Mouse (Mus musculus) telencephalon, adult 2 months (tissue): ENCODE data around the gene Wwp2.
A peak's percentile ranks its signal among the peaks of the same experiment; 100 is the strongest.

Source experiments
- DNase-seq: peaks from one replicate; pipeline ENCODE4 v3.0.0-alpha.2; 2011; ENCODE audit warnings: low read depth, low spot score

Wwp2 gene

DNA sequence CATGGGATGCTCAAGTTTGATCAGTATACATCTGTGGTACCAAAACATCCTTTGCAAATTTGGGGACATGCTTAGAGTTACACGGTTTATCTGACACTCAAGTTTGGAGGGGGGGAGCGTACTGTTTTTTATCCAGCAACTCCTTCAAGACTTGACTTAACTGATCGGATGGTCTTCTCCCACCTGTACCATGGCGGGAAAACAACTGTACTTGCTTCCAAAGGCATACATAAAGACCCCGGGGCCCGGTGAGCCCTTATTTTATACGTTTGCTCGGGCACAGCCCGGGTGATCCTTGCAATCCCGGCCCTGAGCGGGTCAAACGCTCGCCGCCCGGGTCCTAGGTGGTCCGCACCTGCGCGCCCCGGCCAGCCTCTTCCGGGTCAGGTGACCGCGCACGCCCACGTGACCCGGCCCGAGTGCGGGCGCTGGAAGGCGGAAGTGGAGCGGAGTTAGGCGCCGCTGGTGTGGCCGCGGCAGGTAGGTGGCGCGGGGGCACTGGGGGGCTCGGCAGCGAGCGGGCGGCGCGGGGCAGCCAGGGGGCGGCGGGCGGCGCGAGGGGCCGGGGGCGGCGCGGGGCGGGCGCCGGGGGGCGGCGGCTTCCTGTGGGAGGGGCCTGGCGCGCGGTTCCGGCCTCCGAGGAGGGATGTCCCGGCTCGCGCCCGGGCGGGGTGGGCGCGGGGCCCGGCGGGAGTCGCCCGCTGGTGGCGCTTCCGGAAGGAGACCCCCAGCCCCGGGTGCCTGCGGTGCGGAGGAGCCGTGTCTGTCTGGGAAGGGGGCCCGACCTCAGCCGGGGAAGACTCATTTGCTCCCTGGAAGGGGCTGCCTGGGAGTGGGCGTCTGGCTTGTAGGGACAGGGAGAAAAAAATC lies at the start of gene Wwp2:
Gene Wwp2, plus strand, starts transcription at position 404 of the 870 bp plus-strand sequence.
- no peak for DNase-seq

DNA sequence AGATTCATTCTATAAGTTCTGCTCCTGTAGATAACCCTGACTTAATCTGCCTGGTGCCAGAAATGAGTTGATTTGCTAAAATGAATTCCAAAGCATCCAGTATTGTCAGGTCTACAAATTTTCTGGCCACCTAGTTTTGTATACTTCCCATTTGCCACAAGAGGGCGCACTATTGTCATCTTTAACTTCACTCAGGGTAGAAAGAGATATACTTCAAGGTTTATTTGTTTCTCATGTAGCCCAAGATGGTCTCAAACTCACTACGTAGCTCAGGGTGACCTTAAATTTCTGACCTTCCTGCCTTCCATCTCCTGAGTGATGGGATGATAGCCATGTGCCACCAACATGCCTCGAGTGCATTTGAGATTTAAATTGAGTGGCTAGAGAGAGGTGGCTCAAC lies 49.5 kb upstream of the Wwp2 start:
- no peak for DNase-seq

- no peak for DNase-seq
Measured at GRCm38 (mm10) chr8:107387861-107388260, 48.3 kb upstream of the Wwp2 start.

- DNase-seq: no peak
Measured at GRCm38 (mm10) chr8:107389557-107389956, 46.6 kb upstream of the Wwp2 start.

DNA sequence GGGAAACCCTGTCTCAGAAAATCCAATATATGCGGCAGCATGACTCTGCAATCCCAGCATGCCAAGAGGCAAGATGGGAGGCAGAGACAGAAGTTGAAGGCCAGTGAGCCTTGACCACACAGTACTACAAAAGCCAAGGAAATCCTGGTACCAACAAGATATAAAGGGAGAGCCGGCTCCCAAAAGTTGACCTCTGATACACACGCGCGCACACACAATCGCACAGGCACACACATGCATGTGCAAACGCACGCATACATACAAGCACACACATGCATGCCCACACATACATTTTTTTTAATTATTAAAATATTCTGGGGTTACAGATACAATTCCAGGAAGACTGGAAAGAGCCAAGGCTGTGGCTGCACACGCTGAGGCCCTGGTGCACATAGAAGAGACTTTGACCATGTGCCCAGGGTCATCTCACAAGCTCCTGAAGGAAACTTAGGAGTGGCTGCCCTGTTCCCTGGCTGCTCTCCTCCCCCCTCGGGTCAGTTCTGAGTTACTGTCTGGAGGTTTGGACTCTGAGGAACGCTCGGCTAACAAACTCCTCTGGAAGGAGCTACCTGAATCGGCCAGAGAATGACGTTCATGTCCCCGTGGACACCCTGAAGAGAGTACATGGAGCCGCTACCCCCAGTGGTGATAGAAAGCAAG lies 45.6 kb upstream of the Wwp2 start:
- no peak for DNase-seq

GRCm38 (mm10) chr8:107391136-107391516 lies 45.0 kb upstream of the Wwp2 start:
- DNase-seq: no peak

DNA sequence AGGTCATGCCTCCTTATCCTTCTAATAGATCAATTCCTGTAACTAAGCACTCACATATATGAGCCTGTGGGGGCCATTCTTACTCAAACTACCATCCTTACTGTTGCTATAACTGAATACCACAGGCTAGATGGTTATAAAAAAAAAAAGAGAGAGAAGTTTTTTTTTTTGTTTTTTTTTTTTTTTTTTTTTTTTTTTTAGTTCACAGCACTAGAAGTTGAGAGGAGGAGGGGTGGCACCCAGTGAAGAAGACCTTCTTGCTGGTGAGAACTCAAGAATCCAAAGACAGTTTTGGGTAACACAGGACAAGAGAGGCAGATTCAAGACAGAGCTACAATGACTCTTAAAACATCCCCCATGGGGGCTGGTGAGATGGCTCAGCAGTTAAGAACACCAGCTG lies 40.8 kb upstream of the Wwp2 start:
- DNase-seq: no peak

DNA sequence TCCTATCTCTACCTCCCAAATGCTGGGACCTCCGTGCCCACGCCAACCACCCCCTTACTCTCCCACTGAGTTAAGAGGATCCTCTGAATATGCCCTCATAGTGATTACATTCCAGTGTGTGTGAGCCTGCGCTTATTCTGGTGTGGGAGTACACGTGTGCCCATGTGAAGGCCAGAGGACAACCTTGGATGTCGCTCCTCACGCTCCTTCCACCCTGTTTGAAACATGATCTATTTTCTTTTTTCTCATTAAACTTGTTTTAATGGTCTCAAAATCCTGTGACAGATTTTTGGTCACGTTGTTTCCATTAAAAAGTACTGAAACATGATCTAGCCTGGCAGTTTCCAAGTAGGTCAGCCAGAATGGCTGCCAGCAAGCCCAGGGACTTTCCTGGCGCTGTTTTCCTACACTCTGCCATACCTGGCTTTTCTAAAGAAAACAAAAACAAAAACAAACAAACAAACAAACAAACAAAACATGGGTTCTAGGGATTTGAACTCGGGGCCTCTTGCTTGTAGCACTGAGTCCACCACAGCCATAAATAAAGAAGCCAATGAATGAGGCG lies 40.0 kb upstream of the Wwp2 start:
- no peak for DNase-seq

DNA sequence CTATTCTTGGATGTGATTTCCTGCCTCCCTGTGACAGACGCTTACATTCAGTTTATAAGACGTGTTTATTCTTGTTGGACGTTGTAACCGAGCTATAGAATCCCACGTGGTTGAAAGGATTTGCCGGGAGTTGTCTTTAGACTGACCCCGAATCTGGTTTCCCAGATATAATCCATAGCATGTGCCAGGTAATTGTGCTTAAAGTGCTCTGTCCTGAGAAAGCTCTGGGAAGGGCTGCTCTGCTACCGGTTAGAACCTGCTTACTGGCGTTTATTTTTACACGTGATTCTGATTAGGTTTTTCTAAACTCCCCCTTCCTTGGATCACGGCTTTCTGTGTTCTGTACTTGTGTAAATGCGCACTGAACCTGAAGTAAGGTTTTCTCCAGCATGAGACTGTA lies 38.5 kb upstream of the Wwp2 start:
- DNase-seq: no peak

DNA sequence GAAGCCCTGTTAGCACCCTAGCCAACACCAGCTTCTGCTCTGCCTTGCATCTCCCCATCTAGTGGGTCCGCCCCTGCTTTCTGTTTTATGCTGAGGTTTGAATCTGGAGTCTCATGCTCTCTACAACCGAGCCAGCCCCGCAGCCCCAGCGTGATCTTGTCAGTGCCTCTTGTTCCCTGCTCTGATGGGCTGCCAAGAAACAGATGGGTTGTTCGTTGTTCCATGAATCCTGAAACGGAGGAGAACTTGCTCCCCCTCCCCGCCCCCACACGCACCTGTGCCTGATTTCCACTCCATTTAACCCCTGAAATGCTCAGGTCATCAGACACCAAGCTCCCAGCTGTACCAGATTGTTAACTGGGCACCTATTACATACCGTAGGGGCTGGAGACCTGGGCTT lies 36.7 kb upstream of the Wwp2 start:
- peak; percentile 23 for DNase-seq

GRCm38 (mm10) chr8:107401866-107402265 lies 34.3 kb upstream of the Wwp2 start:
- no peak for DNase-seq

DNA sequence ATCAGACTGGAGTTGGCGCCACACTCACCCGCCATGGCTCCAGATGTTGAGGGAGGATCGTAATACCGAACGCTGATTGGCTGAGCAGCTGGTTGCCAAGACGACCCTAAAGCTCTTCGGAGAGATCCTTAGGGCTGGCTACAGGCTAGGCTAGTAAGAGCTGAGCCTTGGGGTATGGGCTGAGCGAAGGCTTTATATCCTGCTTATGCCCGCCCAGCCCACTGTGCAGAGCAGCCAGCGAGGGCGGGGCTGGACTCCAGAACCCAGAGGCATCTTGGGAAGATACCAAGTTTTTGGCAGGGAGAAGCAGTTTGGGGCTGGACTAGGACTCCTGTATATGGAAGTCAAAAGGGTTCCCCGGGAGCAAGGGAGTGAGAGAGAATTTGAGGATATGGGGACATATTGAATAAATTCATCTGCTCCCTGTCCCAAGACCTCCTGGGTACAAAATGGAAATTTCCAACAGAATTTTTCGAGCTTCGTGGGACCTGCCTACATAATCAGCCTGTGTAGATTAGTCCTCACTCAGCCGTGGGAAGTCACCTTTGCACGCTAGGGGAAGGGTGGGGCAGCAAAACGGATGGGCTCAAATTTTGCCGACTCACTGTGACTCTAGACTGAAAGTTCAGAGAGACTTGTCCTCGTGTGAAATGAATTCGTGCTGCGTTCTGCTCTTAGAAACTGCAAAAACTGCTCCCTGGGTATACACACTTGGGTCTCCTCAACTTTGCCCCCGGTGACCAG lies 33.0 kb upstream of the Wwp2 start, which contains the start of gene Nqo1:
Gene Nqo1, minus strand, starts transcription at position 169 of the 744 bp plus-strand sequence.
- peak; percentile 61 for DNase-seq

GRCm38 (mm10) chr8:107404057-107404456 lies 32.1 kb upstream of the Wwp2 start:
- no peak for DNase-seq

DNA sequence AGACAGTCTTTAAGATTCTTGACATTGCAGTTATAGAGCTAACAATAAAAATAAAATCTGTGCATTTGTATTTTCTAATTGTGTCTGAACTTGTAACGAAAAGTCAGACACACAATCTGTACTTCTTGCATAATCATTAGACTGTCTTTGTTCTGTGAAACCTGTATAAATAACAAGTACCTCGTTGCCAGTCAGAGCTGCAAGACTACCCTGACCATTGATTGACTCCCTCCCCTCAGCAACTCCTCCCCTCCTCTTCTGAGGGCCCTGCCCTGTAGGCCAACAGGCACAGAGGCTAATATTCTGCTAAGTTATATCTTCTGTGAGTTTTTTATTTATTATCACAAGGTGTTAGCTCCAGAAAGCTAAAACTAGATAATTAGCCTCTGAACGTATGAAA lies 30.2 kb upstream of the Wwp2 start:
- no peak for DNase-seq

- no peak for DNase-seq
Measured at GRCm38 (mm10) chr8:107411391-107411790, 24.8 kb upstream of the Wwp2 start.

- DNase-seq: no peak
Measured at GRCm38 (mm10) chr8:107412552-107412951, 23.6 kb upstream of the Wwp2 start.

DNA sequence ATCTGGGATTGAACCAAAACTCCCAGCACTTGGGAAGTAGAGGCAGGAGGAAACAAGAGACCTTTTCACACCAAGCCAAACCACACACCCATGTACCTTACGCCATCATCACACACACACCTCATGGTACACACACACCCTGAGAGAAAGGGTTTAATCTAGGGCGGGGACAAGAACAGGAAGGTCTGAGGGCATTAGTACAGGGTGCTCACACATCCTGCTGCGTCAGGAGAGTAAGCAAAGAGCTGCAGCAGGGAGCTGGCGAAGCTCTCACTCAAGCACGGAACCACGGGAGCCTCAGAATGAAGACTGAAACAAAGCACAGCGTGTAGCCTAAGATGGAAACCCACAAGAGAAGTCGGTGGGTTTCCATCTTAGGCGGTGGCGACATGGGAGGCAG lies 22.3 kb upstream of the Wwp2 start:
- no peak for DNase-seq

DNA sequence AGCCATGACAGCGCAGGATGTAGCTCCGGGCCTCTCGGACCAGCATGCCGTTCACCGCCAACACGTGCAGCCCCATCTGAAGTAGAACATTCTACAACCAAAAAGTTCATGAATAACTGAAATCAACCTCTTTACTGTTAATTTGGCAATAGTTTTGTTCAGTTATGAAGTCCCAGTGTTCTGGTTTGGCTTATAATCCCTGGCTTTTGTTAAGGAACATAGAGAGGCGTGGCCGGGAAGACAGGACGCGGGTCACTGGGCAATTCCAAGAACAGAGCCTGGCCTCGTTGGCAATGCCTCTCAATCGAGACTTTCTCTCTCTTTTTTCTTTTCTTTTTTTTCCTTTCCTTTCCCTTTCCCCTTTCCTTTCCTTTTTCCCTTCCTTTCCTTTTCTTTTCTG lies 19.2 kb upstream of the Wwp2 start:
- DNase-seq: no peak

DNA sequence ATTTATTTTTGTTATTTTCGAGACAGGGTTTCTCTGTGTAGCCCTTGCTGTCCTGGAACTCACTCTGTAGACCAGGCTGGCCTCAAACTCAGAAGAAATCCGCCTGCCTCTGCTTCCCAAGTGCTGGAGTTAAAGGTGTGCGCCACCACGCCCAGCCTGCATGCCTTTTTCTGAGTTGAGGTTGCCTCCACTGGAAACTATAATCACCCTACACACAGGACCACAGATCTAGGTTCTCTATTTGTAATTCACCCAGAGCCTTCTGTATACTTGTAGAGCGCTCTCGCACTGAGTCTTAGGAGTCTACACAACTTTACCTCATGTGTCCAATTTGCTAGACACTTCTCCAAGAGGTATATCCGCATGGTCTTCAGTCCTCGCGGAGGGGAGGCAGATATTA lies 12.0 kb upstream of the Wwp2 start:
- no peak for DNase-seq

DNA sequence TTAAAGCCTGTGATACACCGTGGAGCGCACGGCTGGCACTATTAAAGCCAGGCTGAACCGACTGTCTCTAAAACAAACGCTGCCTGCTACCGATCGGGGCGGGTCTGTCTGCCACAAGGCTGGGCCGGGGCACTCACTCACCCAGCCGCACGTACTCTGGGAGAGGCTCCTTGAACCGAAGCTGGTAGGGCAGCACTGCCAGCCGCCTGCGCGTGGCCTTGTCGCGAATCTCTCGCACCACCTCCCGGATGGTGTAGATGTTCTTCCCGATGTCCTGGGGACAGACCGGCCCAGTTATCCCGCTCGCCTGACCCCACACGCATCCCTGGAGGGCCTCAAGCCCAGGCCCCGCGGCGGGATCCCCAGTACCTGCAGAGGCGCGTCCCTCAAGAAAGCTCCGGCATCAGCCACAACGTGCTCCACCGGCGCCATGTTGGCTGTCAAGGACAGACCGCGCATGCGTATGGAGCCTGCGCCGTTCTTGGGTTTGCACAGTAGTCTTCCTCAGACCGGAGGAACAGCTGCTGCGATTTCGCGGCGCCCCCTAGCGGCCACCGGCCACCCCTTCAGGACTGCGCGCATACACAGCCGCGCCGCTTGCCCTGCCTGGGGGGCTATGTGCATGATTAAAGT lies 11.5 kb upstream of the Wwp2 start, which contains the start of gene Nob1:
Gene Nob1, minus strand, starts transcription at position 455 of the 633 bp plus-strand sequence.
- DNase-seq: peak; percentile 95

DNA sequence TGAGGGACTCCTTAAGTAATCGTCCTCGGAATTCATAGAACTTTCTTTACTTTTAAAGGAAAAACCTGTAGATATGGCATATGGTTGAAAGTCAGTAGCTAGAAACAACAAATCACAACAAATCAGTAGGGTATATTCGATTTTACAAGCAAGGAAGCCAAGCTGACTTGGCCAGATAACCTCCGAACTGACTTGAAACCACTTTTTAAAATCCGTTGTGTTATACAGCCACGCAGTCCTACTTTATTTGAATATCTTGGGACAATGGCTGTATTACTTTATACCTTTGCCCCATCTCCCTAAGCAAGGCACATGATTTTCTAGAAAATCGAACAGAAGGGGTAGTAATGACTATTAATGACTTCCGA lies 11.0 kb upstream of the Wwp2 start:
- no peak for DNase-seq

GRCm38 (mm10) chr8:107430821-107431220 lies 5.3 kb upstream of the Wwp2 start:
- no peak for DNase-seq
